Mouse (Mus musculus): ENCODE data around the gene Gabra1.

The Gabra1 gene

DNA sequence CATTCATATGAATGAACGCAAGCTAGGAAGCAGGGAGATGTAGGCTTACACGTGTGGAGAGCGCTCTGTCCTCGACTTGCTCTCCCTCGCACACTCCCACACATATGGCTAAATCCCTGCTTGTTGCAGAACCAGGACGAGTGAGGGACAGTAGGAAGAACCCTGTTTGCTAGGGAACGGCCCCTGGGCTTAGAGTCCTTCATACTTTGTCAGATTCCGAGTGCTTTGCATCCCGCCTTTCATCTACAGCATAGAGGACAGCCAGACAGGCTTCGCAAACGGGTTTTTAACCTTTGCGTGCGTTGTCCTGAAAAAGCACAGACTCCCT, at the start of gene Gabra1:
TSS of gene Gabra1 (minus strand) at position 106 of the 328 bp plus-strand sequence.
- no peak for DNase-seq (ENCODE audit: low spot score)

DNA sequence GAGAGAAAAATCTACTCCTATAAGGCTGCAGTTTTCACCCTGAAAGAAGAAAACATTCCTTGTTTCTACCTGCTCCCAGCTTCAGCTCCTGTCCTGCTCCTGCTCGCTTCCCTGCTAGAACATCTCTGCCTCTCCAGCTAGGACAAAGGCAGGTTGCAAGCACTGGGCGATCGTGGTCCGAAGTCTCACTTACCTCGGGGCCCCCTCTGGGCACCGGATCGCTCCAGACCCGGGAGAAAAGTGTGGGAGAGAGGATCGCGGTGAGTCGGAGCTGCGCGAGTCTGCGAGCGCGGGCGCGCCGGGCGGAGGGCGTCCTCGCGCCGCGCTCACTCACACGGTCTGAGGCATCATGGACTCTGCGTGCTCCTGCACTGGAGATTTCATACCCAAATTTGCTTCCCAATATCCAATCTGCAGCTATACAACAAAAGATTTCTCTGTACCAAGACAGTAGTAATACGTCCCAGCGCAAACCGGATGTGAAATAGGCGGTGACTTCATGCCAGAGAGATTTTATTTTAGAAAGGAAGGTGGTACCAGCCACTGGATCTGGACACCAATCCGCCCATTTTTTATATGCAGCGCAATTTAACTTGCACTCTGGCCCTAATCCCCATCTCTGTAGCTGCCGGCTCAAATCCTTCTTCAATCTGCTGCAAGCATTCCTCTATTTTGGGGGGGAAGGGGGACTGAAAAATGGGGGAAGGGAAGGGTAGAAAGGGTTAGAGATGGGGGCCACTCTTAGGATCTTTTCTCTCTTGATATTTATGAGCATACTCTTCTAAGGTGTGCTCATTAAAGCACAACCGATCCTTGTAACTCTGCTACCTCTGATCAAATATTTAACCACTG, 531 bp downstream of the Gabra1 start:
- DNase-seq (ENCODE audit: low spot score) = no peak

DNA sequence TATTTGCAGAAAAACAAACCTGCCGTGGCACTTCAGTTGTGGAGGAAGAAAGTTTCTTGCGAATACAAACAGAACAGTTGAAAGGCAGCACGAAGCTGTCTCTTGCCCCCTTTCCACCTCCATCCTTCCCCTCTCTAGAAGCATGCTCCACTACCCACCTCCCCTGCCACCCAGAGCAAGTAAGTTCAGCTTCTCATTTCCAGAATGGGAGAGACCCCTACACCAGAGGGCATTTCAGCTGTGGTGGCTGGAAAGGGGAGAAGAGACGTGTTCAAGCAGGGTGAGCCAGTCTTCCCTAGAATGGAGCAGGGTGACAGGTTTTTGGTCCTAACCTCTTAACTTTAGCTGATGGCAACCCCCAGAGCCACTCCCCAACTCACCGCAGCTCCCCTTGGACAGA, 1.3 kb downstream of the Gabra1 start:
- no peak for DNase-seq (ENCODE audit: low spot score)

DNA sequence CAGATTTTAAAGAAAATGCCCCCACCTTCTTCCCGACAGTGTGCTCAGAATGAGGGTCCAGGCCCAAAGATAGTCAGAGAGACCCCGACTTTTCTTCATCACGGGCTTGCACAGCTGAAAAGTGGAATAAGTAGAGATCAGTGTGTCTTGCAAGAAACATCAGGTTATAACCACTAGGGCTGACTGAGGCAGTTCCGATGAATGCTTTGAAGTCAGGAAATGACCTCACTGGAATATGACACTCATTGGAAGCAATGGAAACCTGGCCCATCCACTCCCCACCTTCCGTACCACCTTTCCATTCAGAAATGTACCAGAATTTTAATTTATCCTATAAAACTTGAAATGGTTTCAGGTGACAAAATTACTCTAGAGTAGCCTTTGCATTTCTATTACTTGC, 3.2 kb downstream of the Gabra1 start:
- no peak for DNase-seq (ENCODE audit: low spot score)

DNA sequence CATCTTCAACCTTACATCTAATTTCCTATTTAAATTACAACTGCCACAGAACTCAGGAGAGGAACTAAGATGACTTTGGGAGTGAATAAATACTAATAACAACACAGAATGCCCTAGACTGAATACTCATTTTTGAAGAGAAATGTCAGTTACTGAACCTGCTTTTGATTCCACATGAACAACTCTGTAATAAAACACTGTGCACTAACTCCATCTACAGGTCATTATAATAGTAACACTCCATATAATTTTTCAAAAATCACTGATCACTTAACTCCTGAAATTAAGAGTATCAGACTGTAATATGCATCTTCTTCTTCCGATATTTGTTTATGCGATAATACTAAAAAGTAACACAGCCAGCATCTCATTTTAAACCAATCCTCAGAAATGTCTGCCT, 4.4 kb downstream of the Gabra1 start:
- DNase-seq (ENCODE audit: low spot score) = no peak

DNA sequence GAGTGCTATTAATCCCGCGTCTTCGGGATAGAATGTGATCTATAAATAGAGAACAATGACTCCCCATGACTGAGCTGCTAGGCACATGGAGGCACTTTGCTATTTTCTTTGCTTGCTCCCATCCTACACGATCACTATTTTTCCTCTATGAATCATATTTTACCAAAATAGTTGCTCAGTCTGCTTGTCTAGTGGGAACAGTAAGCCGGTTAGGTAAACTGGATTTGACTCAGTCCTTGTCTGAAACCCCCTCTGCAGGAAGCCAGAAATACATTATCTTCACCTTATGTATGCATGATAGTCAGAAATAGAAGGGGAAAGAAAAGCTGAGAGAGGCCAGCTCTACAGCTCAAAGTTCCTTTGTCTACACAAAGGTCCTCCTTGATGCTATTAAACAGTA, 31.3 kb downstream of the Gabra1 start:
- no peak for DNase-seq (ENCODE audit: low spot score)

DNA sequence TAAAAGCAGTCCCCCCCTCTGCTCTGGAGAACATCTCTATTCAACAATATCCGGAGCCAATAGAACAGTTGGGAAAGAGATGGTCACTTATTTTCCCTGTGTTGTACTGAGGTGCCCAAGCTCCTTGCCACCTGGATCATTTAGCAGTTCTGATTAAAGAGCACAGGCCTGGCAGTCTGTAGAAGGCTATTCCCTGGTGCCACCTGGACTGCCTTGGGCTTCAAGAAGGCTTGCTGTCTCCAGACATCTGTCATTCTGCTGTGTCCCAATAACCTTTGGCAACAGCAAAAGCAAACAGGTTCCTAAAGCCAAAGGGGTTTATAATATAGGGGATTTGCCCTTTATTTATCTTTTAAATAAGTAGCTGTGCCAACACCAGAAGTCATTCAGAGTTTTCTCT, 65.8 kb downstream of the Gabra1 start:
- no peak for DNase-seq (ENCODE audit: low spot score)

DNA sequence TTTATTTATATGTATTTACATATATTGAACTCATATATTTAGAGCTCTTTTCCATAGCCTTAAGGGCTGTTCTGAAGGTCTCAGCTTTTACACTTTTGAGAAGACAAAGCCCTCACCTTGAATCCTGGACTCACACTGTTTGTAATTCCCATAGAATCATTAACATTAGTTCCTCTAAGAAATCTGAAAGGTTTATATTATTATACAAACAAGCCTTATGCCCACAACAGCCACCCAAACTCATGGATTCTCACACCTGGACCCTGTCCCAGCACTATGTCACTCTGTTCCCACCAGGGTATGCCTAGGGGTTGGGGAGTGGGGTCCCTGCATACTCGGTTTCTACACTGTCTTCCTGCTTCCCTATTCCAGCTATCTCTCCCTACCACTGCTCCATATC, 72.7 kb downstream of the Gabra1 start:
- DNase-seq (ENCODE audit: low spot score) = no peak

DNA sequence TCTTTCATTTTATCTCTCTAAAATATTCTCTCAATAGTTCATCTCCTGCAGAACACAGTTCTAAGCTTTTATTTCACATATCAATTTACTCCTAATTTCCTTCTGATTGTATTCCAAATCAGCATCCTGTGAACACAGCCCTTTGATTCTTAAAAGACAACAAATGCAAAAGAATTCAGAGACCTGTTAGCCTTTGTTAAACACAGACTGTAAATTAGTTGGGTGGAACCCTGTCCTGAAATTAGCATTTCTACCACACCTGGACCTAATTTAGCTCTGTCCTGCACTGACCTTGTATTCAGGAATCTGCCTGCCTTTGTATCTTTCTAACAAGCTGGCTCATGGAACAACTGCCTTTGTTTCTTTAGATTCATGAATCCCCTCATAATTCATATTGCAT, 73.1 kb downstream of the Gabra1 start:
- DNase-seq (ENCODE audit: low spot score) = no peak

DNA sequence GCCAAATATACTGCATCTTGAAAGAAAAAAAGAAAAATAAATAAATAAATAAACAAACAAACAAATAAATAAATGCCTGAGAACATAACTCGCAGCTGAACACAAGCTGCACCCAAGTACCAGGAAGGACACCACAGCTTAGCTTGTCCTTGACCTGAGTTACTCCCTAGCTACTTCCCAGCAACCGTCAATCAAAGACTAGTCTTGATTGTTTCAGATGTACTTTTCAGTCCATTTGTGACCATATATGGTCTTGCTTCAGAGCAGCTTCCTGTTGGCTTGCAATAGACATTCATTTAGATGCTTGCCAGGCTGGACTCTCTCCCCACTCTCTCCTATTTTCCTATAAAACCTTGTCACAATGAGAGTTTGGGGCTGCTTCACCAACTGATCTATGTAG, 87.2 kb downstream of the Gabra1 start:
- DNase-seq (ENCODE audit: low spot score) = no peak
